Mouse (Mus musculus): ENCODE measurements around the gene Vmn1r235.
"Not testable (repeated sequence)": the region's sequence is repeated elsewhere in the genome, so short reads cannot be mapped to it uniquely, and the experiment has no call there.

Vmn1r235 gene

DNA sequence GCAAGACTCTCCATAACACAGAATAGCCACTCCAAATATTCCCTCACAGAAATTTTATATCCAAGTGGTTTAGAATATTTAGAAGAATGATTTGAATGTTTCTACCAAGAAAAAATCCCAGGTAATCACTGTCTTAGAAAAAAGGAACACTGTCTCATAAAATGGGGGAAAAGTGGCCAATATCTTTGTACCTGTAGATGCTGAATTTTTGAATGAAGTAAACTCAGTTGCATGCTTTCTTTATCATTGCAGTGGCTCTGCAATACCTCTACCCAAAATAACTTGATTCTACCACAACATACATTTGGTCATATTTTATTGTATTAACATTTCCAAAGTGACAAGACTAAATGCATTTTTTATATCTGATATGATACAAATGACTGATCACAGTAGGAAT, at the start of gene Vmn1r235:
Gene Vmn1r235 (plus strand): TSS at position 301 of the 400 bp plus-strand sequence.
- in situ Hi-C loops (cut with MboI, MseI), result no loop called here

DNA sequence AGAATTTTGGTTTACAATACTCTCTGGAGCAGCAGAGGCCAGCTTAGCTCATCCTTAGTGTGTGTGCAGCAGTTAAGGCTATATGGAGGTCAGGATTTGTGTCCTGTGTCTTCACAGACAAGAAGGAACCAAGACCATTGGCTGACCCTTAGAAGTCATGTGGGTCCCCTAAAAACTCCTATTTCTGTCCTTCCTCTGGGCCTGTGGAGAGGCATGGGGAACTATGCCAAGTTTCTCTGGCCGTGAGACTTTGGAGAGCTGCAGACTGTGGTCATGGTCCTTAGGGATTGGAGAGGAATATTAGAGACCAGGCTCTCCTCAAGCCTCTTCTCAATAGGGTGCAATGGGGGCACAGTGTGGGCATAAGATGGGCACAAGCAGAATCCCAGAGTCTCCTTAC, 45.1 kb upstream of the Vmn1r235 start:
- in situ Hi-C loops (cut with MboI, MseI), result not testable (repeated sequence)

DNA sequence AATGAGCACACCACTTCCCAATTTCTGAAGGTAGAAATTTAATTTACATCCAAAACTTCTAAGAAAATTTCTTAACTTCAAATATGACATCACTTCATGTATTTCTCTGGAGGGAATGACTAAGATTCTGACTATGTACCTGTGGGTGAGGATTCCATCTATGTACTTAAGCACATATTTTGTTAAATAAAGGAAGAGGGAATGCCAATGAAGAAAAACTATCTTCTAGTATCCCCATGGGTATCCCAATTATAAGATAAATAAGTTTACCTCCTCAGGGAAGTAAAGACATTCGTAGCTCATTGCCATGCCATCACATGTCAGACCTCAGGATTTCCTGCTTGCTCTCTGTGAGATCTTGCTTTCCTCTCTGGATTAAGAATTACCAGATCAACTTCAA, 30.4 kb upstream of the Vmn1r235 start, which contains the start of gene Vmn1r234:
Gene Vmn1r234 (plus strand): TSS at position 301 of the 400 bp plus-strand sequence.
- in situ Hi-C loops (cut with MboI, MseI), result no loop called here

DNA sequence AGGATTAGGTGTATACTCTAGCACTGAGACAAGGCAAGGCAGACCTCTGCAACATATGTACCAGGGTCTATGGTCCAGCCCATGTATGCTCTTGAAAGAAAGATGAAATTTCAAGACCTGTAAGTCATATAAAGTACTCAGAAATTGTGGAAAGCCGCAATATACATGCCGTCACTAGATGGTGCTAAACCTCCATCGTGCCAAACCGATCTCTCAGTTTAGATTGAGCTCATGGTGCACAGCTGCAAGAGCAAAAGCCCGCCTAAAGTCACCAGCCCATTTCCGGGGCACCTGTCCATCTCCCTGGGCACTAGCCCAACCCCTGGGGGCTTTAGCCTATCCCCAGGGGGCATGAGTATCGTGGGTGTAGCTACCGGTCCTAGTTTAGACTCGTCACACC, 24.6 kb upstream of the Vmn1r235 start:
- in situ Hi-C loops (cut with MboI, MseI), result no loop called here

DNA sequence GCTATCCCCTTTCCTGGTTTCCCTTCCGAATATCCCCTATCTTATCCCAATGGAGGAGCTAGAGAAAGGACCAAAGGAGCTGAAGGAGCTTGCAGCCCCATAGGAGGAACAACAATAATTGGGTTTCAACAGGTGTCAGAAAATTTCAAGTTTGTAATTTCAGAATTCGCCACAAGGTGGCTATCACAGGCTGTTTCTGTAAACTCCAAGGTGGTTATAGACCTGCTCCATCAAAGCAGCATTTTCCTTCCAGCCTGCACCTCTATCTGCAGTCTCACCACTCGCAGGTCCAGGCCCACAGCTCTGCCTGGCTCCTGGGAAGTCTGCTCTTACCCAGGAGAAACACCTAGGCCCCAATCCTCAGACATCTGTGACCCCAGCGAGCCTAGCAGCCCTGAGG, 15.9 kb downstream of the Vmn1r235 start:
- in situ Hi-C loops (cut with MboI, MseI), result loop anchor here (5.0 to 10.0 kb wide), 2 partner anchors 150 to 263 kb away; partner anchors contain the start of genes Zfp52 and Zfp54

DNA sequence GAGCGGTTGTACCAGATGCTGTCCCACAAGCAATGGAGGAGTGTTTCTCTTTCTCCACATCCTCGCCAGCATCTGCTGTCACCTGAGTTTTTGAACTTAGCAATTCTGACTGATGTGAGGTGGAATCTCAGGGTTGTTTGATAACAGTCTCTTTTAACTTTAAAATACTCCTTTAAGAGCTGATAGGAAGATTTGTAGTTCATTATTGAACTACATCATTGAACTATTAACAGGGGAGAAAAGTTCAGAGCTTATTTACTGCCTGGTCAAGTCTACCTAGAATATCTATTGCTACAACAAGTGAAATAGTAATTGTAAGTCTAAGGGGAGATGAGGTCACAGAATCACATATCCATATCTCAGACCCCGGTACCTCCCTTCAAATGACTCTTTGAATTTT, 26.4 kb downstream of the Vmn1r235 start, which contains the start of gene Vmn1r236:
Gene Vmn1r236 (plus strand): TSS at position 301 of the 400 bp plus-strand sequence.
- in situ Hi-C loops (cut with MboI, MseI), result no loop called here

DNA sequence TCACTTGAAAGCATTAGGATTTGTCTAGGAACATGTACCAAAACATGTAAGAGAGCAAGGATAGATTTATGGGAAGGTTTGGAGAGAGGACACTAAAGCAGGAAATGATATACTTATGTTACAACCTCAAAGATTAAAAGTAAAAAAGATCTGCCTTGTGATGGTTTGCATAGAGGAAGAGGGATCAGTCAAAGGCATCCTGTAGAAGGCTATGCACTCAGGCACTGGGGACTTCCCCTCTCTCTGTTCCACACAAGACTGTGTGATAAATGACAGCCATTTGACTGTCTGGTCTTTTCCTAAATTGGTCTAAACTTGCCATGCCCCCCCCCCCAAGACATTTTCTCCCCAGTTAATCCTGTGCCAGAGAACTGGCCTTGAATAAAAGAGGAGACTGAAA, 28.2 kb downstream of the Vmn1r235 start:
- in situ Hi-C loops (cut with MboI, MseI), result no loop called here

DNA sequence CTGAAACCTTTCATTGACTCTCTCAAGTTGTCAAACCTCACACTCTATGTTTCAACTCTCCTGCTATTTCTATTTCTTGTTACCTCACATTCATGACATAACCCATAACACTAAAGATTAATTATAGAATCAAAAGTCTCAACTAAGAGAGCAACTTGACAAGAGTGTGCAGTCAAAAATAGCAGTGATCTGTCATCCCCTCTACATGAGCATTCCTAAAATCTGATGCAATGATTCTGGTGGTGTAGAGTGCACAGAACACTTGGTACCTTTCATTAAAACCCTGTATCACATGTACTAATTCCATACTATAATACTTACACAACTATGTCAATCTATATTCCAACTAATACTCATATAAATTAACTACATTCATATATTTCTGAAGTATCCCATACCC, 33.5 kb downstream of the Vmn1r235 start:
- in situ Hi-C loops (cut with MboI, MseI), result no loop called here

DNA sequence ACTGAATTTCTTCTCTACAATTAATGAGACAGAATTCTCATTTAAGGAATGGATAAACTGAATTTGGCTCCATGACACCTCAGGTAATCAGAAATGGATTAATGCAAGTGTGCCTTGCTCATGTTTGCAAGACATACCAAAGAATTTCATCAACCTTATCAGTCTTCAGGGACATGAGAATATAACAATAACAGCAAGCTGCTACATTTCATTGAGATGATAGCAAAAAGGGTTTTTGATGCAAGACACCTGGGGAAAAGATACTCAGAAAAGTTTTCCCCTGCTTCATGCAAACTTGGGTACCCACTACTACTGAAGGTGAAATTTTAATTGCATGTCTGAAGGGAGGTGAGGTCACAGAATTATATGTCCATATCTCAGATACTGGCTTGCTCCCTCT, 55.4 kb downstream of the Vmn1r235 start, which contains the start of gene Vmn1r237:
Gene Vmn1r237 (plus strand): TSS at position 301 of the 400 bp plus-strand sequence.
- in situ Hi-C loops (cut with MboI, MseI), result no loop called here

Data from T-helper 2 cell (primary cell).